Mouse (Mus musculus): ENCODE measurements at regions not wholly inside any gene's neighbourhood (a gene's known extent, or its start where the extent isn't known, plus 50 kb on each side); places are given as distances from the start of the nearest gene placed in this dataset.

DNA sequence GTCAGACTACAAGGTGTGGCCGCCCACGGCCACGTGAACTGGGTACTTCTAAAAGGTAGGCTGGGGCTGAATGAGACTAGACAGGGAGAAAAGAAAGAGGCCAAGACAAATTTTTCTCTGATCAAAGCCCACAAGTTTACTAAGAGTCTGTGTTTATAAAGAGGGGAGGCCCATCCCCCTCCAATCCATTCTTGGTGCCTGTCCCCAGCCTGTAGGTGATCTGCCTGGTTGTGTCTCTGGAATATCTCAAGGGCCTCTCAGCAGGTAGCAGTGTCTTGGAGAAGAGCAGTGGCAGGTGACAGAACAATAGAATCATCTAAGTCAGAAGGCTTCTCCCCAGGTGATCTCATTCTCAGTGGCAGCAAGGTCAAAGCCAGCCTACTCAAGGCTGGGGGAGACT is 743.3 kb downstream of the Adam6a start:
- TF ChIP-seq MYC (IDR thresholded peaks at IDR 0.05; ENCODE audit: low read depth, low read length) (no peak), ETS1 (IDR thresholded peaks at IDR 0.05; ENCODE audit: low read depth, low read length) (no peak), E2F4 (IDR thresholded peaks at IDR 0.05; ENCODE audit: borderline replicate concordance, low read depth, low read length) (no peak), ZC3H11A (IDR thresholded peaks at IDR 0.05; ENCODE audit: low read depth, low read length) (no peak), POLR2A (IDR thresholded peaks at IDR 0.05; ENCODE audit: control insufficient read depth in 1 of 2, insufficient read depth in 1 of 2, low read depth in 1 of 2, low read length in 2 of 2, poor library complexity in 1 of 2) (no peak)
